Mouse (Mus musculus) embryonic facial prominence, embryonic 11.5 days (tissue): ENCODE results near the gene Tmem163. TPM values are rescaled to one million over a fixed set of nuclear protein-coding genes. Genes with fewer than 3 reads are reported as not detected.

Source experiments
- ATAC-seq: fragments of 200-750 bp; cut with Nextera tagmentation; replicated peaks from 2 replicates; pipeline ENCODE4 v1.8.0; 2017; ENCODE audit warnings: low read depth; ENCODE audit not compliant: insufficient number of reproducible peaks, low FRiP score, low TSS enrichment
- DNase-seq: peaks from one replicate; pipeline ENCODE4 v3.0.0-alpha.2; 2015; ENCODE audit warnings: low spot score
- H3K27ac ChIP-seq: fragments of 300-500 bp; sonication (generic); replicated peaks from 2 replicates; pipeline ENCODE4 v1.5.1; 2014; ENCODE audit warnings: mild to moderate bottlenecking, low read depth, low read length, control low read depth
- H3K27me3 ChIP-seq: fragments of 300-500 bp; sonication (generic); 2 replicates; pipeline ENCODE4 v1.6.1; 2014; ENCODE audit warnings: mild to moderate bottlenecking, low read length, moderate library complexity, mixed read lengths; ENCODE audit not compliant: control insufficient read depth, insufficient read depth
- H3K36me3 ChIP-seq: fragments of 300-500 bp; sonication (generic); replicated peaks from 2 replicates; pipeline ENCODE4 v1.6.1; 2014; ENCODE audit warnings: low read depth, mild to moderate bottlenecking, low read length, moderate library complexity, mixed read lengths; ENCODE audit not compliant: control insufficient read depth, insufficient read depth
- H3K4me1 ChIP-seq: fragments of 300-500 bp; sonication (generic); 2 replicates; pipeline ENCODE4 v1.6.1; 2014; ENCODE audit warnings: low read length, mixed read lengths; ENCODE audit not compliant: control insufficient read depth, insufficient read depth
- H3K4me2 ChIP-seq: fragments of 300-500 bp; sonication (generic); 2 replicates; pipeline ENCODE4 v1.6.1; 2014; ENCODE audit warnings: low read depth, mild to moderate bottlenecking, control low read depth, low read length, moderate library complexity
- H3K4me3 ChIP-seq: fragments of 300-500 bp; sonication (generic); 2 replicates; pipeline ENCODE4 v1.5.1; 2014; ENCODE audit warnings: low read depth, low read length, control low read depth
- H3K9ac ChIP-seq: fragments of 300-500 bp; sonication (generic); replicated peaks from 2 replicates; pipeline ENCODE4 v1.6.1; 2014; ENCODE audit warnings: mild to moderate bottlenecking, control low read depth, low read length
- H3K9me3 ChIP-seq: fragments of 300-500 bp; sonication (generic); replicated peaks from 2 replicates; pipeline ENCODE4 v1.6.1; 2016; ENCODE audit warnings: mild to moderate bottlenecking, low read length, inconsistent platforms, mixed read lengths; ENCODE audit not compliant: control insufficient read depth
- WGBS: fragments of 180-500 bp; shearing (Covaris S2); extraction: QIAGEN DNeasy Blood & Tissue Kit; methylation state at CpG from one replicate; pipeline ENCODE4 v1.1.7; 2014; 5-methylcytosine and 5-hydroxymethylcytosine counted together
- polyA plus RNA-seq: library from polyadenylated mRNA; unstranded; fragments of >200 nt; fragmentation: Nextera tagmentation; extraction: Ambion mirVana; gene quantifications from 2 replicates; pipeline ENCODE4 v1.2.1, GENCODE M21; 2014

The Tmem163 gene
- polyA plus RNA-seq, 1 experiment from 2014 or later: 9.5 TPM

DNA sequence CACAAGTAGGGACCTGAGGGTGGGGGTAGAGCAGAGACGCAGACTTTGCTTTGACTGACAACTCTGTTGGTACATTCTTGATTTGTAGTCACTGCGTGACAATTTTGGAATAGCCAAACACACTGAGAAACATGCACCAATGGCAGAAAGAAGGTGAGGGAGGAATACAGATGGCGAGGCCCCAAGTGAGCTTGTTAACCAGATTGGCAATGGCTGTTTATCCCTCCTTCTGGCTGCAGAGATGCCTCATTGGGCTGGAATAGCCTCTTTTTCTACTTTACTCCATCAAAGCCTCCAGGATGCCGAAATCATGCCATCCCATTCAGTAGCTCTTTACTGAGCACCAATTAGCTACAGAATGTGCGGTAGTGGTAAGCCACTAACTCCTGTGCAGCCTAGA, 203.6 kb downstream of the Tmem163 start:
- H3K4me2 ChIP-seq: no peak overlapping the region
- DNase-seq (no peak), ATAC-seq (no peak)
- H3K27me3 ChIP-seq: no peaks in the 10 kb centered on the region
- H3K9me3 ChIP-seq: no peaks in the 10 kb centered on the region
- no peak overlapping the region for H3K27ac ChIP-seq
- H3K4me1 ChIP-seq: no peaks in the 10 kb centered on the region
- no peak overlapping the region for H3K9ac ChIP-seq
- 96% methylated on average over 5 of the region's 5 CpGs for whole genome bisulfite sequencing
- no peaks in the 10 kb centered on the region; the same call in 1 of the 2 replicates for H3K36me3 ChIP-seq
- H3K4me3 ChIP-seq: no peak overlapping the region

DNA sequence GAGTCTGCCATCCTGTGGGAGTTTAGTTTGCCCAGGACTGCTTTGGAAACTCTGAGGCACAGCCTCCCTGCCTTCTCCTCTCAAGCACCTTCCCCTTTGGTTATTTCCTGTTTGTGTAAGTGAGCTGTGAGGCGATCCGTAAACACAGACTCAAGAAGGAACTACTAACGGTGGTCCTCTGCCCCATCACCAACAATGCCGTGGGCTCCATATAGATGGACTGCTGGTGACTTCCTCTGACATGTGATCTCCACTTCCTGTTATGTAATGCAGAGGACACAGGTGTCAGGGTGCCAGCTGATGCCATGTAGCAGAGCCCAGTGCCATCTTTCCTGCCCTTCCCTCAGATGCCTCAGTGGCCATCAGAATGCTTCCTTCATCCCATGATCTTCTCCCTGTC, 209.2 kb downstream of the Tmem163 start:
- ATAC-seq (no peak), DNase-seq (no peak)
- Histone ChIP-seq H3K27me3 (no peaks in the 10 kb centered on the region), H3K9me3 (no peaks in the 10 kb centered on the region), H3K27ac (no peak overlapping the region), H3K4me3 (no peak overlapping the region), H3K4me1 (no peaks in the 10 kb centered on the region), H3K36me3 (no peaks in the 10 kb centered on the region), H3K4me2 (no peak overlapping the region), H3K9ac (no peak overlapping the region)
- 76% methylated on average over 4 of the region's 4 CpGs for WGBS

DNA sequence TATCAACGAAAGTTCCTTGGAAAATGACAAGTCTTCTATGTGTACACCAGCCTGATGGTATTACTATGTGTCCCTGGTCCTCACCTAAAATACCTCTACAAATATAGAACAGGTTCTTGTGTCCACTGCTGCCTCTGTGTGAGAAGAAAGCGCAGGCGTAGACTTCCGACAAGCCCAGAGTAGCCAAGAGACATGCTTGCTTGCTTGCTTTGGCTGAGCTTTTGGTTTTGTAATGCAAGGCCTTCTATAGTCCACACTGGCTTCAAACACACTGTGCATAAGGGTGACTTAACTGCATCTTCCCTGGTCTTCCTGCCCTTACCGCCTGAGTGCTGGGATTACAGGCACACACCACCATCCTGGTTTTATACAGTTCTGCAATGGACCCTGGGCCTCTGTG, 212.1 kb downstream of the Tmem163 start:
- Histone ChIP-seq H3K27ac (no peak overlapping the region), H3K4me1 (no peaks in the 10 kb centered on the region), H3K9ac (no peak overlapping the region), H3K4me3 (no peak overlapping the region), H3K27me3 (no peaks in the 10 kb centered on the region), H3K9me3 (no peaks in the 10 kb centered on the region), H3K4me2 (no peak overlapping the region), H3K36me3 (no peaks in the 10 kb centered on the region)
- no peak for ATAC-seq
- WGBS: 91% methylated on average over 5 of the region's 5 CpGs
- DNase-seq: no peak

DNA sequence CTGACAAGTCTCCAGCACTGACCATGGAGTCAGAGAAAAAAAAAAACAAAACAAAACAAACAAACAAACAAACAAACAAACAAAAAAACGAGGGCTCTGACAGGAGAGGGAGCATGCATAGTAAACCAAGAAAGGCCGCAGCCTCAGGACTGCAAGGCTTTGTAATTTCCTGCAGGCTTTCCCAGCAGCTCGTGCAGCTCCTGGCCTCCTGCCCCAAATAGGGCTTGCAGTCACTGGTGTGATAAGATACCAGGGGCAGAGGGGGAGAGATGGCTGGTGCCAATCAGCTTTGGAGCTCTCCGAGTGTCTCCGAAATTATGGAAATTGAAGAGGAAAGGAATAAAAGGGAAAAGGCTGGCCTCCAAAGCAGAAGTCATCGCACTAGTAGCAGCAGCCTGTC, 214.1 kb downstream of the Tmem163 start:
- WGBS: 74% methylated on average over 6 of the region's 6 CpGs

DNA sequence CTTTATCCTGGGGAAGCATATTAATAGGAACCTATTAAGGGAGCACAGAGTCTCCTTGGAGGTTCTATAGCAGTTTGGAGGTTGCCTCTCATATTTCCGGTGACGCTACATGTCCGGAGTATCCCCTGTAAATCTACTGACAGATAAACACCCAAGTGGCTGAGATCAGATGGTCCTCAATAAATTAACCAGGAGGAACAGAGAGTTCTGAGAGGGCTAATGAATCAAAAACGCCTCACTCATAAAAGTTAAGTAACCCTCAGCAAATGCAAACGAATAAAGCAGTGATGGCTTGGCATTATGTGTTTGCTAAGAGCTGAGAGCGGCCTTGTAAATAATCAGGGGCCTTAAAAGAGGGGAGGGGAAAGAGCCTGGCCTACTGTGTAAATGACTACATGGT, 215.3 kb downstream of the Tmem163 start:
- Histone ChIP-seq H3K9ac (no peak overlapping the region), H3K4me3 (no peak overlapping the region), H3K27ac (no peak overlapping the region), H3K4me2 (no peak overlapping the region), H3K36me3 (no peaks in the 10 kb centered on the region), H3K27me3 (no peaks in the 10 kb centered on the region), H3K9me3 (no peaks in the 10 kb centered on the region), H3K4me1 (no peaks in the 10 kb centered on the region)
- ATAC-seq (no peak), DNase-seq (no peak)
- WGBS: 88% methylated on average over 6 of the region's 6 CpGs

More for the DNA sequence above, 214.1 kb downstream of the Tmem163 start:
- H3K27ac ChIP-seq: no peak overlapping the region
- H3K4me3 ChIP-seq: no peak overlapping the region
- DNase-seq: no peak
- no peak overlapping the region for H3K9ac ChIP-seq
- H3K9me3 ChIP-seq: no peaks in the 10 kb centered on the region
- ATAC-seq: no peak
- no peak overlapping the region for H3K4me2 ChIP-seq
- no peaks in the 10 kb centered on the region for H3K36me3 ChIP-seq
- H3K4me1 ChIP-seq: no peaks in the 10 kb centered on the region
- H3K27me3 ChIP-seq: no peaks in the 10 kb centered on the region

DNA sequence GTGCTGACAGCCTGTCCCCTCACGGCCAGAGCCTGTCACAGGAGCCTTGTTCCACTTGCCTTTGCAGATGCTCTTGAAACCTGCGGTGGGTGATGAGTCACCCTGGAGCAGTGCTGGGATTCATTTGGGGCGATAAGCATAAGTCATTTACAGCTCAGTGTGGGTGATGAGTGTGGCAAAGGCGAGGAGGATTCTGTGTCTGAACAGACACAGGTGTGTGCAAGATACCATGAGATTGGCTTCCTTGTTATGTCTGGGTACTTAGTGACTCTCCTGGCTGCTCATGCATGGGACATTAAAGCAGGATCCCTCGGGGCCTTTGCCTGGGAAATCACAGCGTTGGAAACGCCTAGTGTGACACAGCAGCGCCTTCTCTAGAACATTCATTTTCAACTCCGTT, 218.3 kb downstream of the Tmem163 start:
- 85% methylated on average over 9 of the region's 9 CpGs for WGBS
- no peaks in the 10 kb centered on the region for H3K4me1 ChIP-seq
- H3K36me3 ChIP-seq: no peaks in the 10 kb centered on the region
- no peak for DNase-seq
- H3K27me3 ChIP-seq: no peaks in the 10 kb centered on the region
- H3K9me3 ChIP-seq: no peaks in the 10 kb centered on the region
- H3K4me3 ChIP-seq: no peak overlapping the region
- no peak overlapping the region for H3K4me2 ChIP-seq
- no peak overlapping the region for H3K27ac ChIP-seq
- H3K9ac ChIP-seq: no peak overlapping the region
- ATAC-seq: no peak

DNA sequence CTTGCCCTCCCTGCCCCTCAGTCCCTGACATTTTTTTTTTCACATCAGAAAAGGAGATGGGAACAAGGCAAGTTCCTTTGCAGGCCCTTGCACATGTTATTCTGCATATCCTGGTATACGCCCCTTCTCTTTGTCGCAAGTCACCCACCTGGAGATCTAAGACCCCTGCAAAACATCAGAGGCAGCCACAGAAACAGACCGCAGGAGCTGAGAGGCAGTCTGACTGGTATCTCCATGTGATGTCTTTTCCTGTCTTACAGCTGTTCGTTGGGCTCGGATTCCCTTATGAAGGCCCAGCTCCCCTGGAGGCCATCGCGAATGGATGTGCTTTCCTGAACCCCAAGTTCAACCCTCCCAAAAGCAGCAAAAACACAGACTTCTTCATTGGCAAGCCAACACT, 219.8 kb downstream of the Tmem163 start:
- Histone ChIP-seq H3K4me2 (no peak overlapping the region), H3K9ac (no peak overlapping the region), H3K36me3 (no peaks in the 10 kb centered on the region), H3K9me3 (no peaks in the 10 kb centered on the region), H3K27me3 (no peaks in the 10 kb centered on the region), H3K4me3 (no peak overlapping the region), H3K27ac (no peak overlapping the region), H3K4me1 (no peaks in the 10 kb centered on the region)
- WGBS: 59% methylated on average over 7 of the region's 7 CpGs
- no peak for DNase-seq
- ATAC-seq: no peak

DNA sequence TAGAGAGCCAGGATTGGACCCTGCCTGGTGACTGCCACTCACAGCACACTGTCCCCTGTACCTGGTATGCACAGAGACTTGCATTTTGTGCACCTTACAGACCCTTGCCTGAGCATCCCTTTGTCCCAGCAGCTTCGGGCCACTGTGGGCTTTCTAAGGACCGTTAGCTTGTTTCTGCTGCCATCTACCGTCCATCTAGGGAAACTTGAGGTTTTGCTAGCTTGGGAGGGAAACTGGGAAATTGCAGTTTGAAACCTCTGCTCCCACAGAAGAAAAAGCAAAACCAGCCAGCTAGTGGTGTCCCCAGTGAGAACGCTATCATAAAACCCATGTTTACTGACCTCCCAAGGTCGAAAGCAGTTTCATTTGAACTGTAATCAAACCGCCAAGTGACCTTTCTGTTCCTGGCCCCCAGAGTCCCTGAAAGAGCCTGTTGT, 220.3 kb downstream of the Tmem163 start:
- no peak overlapping the region for H3K27ac ChIP-seq
- DNase-seq (peak; percentile 90), ATAC-seq (peak; percentile 79; the same call in 1 of the 2 replicates)
- no peaks in the 10 kb centered on the region for H3K36me3 ChIP-seq
- H3K4me1 ChIP-seq: no peaks in the 10 kb centered on the region
- H3K27me3 ChIP-seq: no peaks in the 10 kb centered on the region
- no peak overlapping the region; the same call in 1 of the 2 replicates for H3K9ac ChIP-seq
- no peak overlapping the region for H3K4me2 ChIP-seq
- H3K9me3 ChIP-seq: no peaks in the 10 kb centered on the region
- 6% methylated on average over 6 of the region's 6 CpGs for WGBS
- H3K4me3 ChIP-seq: no peak overlapping the region
